Mouse (Mus musculus): ENCODE data around the gene Specc1l.

Specc1l gene

DNA sequence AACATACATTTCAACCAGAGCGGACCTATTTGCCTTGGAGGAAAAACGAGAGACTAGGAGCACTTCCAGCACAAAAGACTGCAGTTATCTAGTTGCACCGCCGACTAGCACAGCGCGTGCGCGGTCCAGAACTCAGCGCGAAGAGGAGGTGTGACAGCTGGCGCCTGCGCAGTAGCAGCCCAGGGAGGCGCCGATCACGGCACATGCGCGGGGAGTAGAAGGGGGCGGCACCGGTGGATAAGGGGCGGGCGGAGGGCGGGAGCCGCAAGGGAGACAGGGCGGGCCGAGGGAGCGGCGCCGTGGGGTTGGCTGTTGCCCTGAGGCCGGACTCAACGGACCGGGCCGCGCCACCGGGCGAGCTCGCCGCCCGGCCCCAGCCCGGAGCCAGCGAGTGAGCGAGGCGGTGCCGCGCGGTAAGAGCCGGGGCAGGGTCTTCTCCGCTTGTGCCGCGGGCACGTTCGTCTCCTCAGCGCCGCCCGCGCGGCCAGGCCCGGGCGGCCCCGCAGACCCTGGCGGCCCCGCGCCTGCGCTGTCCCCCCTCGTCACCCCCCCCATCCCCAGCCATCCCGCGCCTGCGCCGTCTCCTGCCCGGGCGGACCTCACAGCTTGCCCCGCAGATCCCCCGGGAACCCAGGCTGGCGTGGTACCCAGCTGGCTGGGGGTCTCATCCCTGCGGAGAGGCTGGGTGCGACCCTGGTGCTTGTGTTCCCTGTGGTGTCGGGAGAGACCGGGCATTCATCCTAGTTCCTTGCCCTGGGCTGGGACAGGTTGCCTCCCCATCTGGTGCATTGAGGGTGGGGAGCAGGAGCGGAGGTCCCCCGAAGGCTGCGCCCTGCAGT, at the start of gene Specc1l:
Gene Specc1l, plus strand, starts transcription at position 267 of the 839 bp plus-strand sequence.
- peak; percentile 89 for DNase-seq (ENCODE audit: low read depth)

DNA sequence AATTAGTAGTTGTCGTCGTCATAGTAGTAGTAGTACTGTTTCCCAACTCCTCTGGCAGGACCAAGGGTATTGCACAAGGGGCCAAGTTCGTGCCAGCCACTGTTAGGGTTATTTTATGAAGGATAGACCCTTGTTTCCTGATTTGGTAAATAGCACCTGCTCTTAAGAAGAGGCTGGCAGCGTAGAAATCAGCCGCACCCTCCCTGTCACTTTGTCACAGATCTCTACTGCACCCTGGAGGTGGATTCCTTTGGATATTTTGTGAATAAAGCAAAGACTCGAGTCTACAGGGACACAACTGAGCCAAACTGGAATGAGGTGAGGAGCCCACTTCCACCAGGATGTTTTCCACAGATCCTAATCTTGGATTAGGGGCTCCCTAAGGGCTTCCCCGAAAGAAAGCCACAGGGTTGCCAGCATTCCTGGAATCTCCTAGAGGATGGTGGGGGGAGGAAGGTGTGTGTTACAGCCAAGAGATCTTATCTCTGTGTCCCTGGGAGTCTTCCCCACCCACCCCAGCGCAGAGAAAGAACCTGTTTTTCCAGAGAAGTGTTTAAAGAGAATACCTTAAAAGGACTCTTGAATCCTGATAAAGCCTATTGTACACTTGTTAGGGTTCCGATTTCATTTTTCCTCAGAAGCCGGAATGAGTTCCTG, 45.9 kb upstream of the Specc1l start:
- DNase-seq (ENCODE audit: low read depth), result no peak

DNA sequence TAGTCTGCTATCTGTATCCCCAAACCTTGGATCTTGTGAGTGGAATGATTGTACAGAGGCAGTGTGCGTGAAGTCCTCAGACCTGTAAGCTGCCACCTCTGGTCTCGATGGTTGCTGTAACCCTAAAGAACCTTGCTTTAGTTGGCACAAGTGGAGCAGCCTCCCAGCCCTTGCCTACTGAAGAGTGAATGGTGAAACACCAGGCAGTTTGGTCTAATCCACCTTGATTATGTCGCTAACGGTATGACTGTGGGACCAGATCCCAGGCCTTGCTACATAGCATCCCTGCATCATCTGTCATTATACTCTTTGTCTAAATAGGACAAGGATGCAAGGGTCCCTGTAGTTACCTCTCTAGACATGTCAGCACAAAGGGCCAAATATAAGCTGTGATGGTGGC, 45.3 kb upstream of the Specc1l start:
- no peak for DNase-seq (ENCODE audit: low read depth)

DNA sequence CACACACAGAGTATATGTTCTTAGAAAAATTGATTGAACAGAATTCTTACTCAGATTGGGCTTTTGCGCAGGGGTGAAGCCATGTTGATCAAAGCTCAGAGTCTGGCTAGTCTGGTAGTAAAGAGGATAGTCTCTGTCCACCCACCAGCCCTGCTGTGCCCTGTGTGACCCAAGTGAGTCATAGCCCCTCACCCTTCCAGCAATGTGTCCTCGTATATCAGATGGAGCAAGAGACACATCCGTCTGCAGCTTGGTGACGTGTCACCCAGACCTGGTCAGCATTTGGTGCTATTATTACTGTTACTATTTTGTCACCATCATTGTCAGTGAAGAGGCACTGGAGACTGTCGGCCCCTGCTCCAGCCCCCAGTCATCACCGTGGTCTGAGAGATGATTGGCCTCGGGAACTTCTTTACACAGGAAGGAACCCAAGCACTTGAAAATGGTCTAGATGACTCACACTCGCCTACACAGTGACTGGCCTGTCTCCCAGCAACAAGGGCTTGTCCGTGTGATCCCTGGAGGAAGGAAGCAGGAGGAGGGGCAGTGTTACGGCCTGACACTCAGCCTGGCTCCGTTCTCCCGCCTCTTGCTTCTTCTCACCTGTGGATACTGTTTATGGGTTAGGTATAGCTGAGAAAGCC, 41.5 kb upstream of the Specc1l start:
- no peak for DNase-seq (ENCODE audit: low read depth)

DNA sequence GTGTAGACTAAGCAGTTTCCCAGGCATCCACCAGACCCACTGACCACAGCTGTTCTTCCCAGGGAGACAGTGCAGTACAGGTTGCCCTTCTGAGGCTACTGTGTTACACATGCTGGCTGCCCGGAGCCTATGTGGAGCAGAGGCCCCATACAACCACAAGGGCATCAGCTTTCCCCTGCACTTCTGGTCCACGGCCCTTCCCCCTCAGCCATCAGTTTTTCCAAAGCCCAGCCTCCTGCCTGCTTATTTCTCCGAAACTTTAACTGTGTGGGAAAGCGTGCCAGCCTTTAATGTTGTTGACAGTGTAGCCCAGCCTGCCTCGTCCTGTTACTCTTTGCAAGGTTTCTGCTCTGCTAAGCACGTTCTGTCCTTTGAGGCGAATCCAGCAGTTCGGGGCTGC, 38.8 kb upstream of the Specc1l start:
- DNase-seq (ENCODE audit: low read depth), result no peak

DNA sequence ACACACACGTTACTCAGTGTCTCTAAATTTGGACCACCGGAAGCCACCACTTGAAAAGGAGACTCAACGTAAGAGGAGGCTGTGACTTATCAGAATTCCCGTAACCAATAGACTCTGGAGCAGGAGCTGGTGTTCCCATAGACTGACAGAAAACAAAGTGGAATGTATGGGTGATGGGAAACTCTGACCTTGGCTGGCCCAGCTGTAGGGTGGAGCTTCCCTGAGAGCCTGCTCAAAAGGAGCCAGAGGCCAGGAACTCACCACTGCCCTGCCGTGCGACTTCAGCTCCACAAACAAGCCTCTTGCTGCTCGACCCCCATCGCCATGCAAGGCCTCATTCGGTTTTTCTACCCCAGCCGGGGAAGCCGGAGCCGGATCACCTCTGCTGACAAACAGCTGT, 38.2 kb upstream of the Specc1l start:
- DNase-seq (ENCODE audit: low read depth), result no peak

DNA sequence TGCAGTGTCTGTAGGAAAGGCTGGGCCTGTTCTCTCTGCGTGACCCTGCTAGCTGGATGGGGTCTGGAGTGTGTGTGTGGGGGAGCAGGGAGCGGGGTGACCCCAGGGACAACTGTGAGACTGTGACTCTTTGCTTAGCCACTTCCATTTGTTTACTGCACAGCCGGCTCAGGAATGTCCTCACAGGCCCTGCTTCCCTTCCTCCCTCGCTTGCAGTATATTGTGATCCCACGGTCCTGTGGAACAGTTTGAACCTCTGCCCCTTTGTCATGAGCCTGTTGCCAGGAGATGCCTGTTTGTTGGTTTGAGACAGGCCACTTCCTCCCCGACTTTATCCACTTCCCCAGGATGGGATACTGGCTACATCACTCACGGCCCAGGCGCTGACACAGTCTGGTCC, 35.4 kb upstream of the Specc1l start:
- no peak for DNase-seq (ENCODE audit: low read depth)

DNA sequence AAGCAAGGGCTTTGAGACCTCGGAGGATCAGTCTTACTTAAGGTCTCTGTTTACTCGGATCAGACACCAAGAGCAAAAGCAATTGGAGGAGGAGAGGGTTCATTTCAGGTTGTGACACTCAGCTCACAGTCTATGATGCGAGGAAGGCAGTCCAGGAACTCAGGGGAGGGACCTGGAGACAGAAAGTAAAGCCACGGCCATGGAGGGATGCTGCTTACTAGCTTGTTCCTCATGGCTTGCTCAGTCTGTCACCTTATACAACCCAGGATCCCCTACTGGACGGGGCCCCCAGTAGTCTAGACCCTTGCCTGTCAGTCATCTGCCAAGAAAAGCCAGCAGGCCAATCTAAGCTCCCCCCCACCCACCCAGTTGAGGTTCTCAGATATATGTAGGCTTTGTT, 33.0 kb upstream of the Specc1l start:
- no peak for DNase-seq (ENCODE audit: low read depth)

DNA sequence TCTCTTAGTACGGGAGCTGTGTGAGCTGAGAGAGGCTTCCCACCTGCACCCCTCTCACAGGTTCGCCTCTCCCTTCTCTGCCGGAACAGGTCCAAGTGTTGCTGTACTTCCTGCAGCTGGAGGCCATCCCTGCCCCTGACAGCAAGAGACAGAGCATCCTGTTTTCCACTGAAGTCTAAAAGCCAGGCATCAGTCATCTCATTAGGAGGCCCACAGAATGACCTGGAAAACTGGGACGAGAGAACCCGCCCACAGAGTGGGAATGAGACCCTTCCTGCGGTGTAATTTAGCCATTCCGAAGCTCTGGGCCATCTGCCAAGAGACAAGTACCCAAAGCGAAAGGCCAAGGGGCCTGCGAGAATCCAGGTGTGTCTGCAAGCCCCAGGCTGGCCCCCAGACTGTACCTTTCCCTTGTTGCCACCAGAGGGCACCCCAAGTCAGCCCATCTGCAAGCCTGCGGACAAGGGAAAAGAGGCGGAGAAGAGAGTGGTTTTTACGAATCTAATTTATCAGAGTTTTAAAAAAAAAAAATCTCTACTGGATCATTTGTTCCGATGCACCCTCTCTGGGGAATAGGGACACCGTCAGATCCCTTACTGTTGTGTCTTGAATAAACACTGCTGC, 29.6 kb upstream of the Specc1l start:
- DNase-seq (ENCODE audit: low read depth), result peak; percentile 27

DNA sequence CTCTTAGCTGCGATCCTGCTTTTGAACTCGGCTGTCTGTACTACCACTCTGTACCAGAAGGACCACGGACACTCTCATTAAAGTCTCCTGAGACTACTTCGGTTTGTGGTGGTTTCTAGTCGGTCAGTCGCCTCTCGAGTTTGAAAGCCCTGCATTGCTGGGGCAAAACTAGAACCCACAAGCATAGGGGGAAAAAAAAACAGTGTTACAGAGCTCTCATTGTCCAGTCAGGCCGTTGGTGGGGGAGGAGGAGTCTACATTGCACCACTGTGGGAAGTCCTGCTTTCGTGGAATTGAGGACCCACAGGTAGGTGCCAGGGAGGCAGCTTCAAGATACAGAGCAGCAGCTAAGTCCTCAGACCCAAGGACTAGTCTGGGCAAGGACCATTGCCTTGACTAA, 27.0 kb upstream of the Specc1l start:
- no peak for DNase-seq (ENCODE audit: low read depth)

DNA sequence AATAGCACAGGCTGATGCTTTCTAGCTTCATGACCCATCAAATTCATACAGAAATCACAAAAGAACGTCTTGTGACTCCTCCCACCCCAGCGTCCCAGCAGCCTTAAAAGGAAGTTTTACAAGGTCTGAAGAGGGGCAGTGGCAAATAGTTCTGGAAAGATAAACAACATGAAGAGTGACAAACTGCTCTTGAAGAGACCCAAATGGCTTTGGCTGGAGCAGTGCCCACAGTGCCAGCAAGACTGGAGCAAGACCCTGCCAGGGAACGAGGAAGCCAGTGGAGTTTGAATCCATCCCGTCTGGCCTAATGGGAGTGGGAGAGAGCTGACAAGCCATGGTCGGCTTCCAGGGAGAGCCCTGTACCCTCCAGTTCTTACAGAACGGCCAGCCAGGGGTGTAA, 25.3 kb upstream of the Specc1l start:
- DNase-seq (ENCODE audit: low read depth), result no peak

DNA sequence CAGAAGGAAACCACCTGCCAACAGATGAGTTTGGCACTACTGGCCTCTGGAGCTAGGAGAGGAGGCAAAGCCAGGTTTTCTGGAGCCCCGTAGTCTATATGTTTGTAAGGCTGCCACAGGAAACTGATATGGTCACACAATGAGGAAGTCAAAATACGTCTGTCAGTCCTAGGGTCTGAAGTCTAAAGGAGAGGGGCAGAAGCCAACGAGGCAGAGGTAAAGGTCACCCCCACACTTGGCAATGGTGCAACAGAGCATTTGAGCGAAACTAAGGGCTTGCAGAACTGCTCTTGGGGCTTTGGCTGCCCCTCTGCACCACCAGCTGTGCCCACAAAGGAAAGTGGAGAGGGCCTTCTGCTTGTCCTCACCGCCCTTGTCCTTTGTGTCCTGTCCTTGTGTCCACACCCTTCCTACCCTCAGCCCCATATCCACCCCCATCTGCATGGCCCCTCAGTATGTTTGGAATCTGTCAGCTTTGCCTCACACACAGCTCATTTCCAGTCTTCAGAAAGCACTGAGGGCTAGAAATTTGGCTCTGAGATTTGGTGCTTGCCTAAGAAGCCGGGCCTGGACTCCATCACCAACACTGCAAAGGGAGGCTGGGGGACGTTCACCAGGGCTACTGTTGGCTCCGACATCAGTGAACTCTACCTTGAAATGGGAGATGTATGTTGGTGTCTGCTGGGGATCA, 24.4 kb upstream of the Specc1l start:
- DNase-seq (ENCODE audit: low read depth), result no peak

DNA sequence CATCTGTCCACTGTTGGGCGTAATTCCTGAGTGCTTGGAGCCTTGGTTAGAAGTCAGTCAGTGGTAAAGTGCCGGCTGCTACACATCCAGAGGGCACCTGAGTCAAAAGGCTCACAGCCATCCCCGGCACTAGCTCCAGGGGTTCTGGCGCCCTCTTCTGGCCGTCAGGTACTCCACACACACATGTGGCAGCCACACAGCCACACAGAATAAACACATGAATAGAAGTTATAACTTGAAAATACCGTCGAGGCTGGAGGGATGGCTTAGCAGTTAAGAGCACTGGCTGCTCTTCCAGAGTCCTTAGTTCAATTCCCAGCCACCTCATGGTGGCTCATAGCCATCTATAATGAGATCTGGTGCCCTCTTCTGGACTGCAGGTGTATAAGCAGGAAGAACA, 20.2 kb upstream of the Specc1l start:
- DNase-seq (ENCODE audit: low read depth), result no peak

DNA sequence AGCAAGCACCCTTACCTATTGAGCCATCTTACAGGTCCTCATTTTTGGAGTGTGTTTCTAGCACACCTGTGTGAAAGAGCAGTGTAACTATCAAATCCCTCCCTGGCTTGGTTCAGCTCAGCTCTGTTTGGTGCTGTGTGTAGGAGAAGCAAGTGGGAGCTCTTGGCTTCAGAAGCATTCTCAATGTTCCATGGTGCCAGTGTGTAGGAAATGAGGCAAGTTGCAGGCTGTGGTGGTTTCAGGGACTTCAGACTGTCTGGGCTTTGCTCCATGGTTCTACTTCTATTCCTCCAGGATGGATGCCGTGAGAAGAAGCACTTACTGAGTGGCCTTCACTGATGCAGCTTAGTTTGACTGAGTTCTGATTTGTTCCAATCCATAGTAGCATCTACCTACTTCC, 14.1 kb upstream of the Specc1l start:
- no peak for DNase-seq (ENCODE audit: low read depth)

DNA sequence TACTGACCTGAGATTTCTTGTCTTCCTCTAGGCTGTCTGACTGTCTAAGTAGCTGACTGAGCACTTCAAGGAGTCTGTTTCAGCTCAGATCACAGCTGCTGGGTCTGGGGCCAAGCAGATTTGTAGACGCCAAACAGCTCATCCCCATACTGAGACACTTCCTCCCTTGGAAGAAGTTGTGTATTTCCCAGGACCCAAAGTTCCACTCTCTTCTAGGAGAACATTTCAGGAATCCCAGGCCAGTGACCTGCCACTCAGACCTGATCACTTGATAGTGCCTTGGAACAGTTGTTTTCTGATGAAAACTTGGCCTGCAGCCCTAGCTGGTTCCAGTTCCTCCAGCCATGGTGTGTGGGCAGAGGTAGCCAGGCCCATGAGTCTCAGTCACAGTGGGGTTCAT, 11.1 kb upstream of the Specc1l start:
- no peak for DNase-seq (ENCODE audit: low read depth)

DNA sequence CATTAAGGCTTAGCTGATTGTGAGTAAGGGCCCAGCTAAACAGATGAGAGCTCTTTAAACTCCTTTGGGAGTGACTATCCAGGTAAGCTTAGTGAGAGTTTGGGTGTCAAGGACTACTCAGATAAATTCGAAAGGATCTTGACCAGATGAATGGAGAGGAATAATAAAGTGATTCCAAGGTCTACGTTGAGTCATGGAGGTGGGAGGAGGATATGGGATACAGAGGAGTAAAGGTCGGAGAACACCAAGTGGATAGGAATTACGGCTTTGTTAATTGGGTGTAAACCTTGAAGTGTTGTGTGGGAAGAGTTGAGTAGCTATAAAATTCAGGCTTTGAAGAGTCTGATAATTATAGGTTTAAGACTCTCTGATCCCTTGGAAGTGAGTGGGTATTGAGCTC, 5.7 kb upstream of the Specc1l start:
- no peak for DNase-seq (ENCODE audit: low read depth)

DNA sequence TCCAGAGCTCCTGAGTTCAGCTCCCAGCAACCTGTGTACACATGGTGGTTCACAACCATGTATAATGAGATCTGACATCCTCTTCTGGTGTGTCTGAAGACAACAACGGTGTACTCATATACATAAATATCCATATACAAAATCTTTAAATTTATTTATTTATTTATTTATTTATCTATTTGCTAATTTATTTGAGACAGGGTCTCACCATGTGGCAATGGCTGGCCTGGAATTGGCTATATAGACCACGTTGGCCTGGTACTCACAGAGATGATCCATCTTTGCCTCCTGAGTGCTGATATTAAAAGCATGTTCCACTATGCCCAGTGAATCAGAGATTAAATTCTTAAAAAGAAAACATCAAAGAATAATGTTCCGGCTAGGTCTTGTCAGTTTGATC, 1.0 kb upstream of the Specc1l start:
- DNase-seq (ENCODE audit: low read depth), result no peak

DNA sequence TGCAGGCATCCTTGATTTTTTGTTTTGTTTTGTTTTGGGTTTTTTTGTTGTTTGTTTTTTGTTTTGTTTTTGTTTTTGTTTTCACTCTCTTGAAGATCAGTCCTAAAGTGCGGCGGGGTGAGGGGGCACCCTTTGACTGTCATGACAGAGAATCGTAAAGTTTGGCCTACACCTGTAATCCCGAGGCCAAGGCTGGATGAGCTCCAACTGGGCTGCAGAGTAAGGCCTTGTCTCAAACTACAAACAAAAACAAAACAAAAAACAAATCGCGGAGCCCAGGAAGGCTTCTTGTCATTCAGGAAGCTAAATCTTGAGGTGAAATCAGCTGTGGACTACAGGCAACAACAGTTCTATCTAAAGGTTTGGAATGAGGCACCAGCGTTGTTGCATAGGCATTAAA, 1.1 kb downstream of the Specc1l start:
- no peak for DNase-seq (ENCODE audit: low read depth)

DNA sequence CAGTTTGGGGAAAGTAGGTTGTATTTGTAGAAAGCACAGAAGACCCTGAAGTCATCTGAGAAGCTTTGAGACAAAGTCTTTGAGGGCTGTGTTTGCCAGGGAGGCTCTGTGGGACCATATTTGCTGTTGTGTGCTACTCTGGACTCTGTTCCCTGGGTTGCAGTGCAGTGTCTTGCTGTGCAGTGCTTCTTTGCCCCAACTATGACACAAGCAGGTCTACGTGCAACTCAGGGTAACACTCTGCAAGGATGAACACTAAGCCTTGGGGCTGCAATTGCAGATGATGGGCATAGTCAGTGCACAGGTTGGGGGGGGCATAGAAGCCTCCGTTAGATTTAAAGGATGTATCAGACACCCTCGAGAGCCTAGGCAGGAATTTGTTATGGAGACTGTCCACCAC, 8.8 kb downstream of the Specc1l start:
- no peak for DNase-seq (ENCODE audit: low read depth)

DNA sequence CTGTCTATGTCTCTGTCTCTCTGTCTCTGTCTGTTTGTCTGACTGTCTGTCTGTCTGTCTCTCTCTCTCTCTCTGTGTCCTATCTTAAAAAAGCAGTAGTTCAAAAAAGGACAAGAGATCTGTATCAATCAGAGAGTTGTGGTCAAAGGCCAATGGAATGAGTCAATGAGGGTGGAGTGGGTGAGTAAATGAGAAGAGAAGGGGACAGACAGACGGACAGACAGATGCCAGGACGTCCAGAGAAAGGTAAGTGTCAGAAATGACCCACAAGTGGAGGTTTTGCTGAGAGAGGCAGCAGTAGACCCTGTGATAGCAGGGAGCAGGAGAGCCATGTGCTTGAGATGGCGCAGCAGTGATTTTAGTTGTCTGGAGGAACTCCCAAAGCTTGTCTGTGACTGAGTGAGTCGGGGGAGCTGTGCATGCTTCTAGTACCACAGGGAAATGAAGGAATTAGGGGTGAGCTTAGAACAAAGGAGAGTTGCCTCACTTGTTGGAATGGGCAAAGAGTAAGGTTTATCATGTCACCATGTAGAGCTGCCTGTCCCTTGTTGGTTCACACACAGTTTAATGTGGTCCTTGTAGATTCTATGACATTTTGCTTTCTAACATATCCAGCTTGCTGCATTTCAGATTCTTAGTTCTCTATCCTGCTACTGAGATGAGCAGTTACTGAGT, 10.2 kb downstream of the Specc1l start:
- no peak for DNase-seq (ENCODE audit: low read depth)

DNA sequence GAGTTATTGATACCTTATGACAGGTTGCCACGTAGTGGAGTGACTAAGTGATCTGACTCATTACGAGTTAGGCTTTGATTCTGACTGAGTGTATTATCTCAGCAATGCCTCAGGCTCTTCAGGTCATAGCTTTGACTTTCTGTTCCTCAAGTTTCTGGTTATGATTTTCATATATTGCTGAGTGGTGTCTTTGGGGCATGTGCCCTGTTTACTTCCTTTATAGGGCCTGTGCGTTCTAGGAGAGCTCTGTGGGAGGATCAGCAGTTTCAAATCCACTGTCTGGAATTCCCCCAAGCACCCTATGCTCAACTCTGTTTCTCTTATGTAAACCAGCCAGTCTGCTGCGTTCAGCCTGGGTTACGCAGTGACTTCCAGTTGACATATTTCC, 10.7 kb downstream of the Specc1l start:
- no peak for DNase-seq (ENCODE audit: low read depth)

DNA sequence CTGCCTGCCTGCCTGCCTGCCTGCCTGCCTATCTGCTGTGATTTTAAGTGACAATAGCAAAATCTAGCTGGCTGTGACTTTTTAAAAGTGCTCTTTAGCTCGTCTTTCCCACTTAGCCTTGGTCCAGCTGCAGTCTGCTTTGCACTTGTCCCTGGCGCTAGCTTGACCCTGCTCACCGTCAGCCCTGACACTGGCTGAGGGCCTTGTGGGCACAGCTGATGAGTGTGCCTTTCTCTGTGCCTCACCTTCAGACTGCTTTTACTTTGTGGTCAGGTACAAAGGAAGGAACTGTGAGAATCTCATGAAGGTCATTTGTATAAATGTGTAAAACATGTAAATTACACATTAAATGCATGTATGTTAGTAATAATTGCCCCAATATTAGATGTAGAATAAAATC, 12.3 kb downstream of the Specc1l start:
- DNase-seq (ENCODE audit: low read depth), result no peak
